Mouse (Mus musculus) myocyte (in vitro differentiated cells): Measurements from ENCODE around the gene Ank2. TPM values are rescaled to one million over a fixed set of nuclear protein-coding genes. Genes with fewer than 3 reads are reported as not detected.

ENCODE experiments used
- H3K27me3 ChIP-seq: one replicate; pipeline ENCODE4 v1.6.1; 2011; ENCODE audit not compliant: control insufficient read depth, insufficient read depth, insufficient read length
- H3K36me3 ChIP-seq: one replicate; pipeline ENCODE4 v1.6.1; 2011; ENCODE audit not compliant: control insufficient read depth, insufficient read depth
- H3K4me2 ChIP-seq: one replicate; pipeline ENCODE4 v1.6.1; 2011; ENCODE audit warnings: low read depth, control low read depth
- H3K4me3 ChIP-seq: one replicate; pipeline ENCODE4 v1.5.1; 2011; ENCODE audit warnings: mild to moderate bottlenecking, control low read depth, moderate library complexity
- H3K79me2 ChIP-seq: one replicate; pipeline ENCODE4 v1.6.1; 2011; ENCODE audit not compliant: control insufficient read depth, insufficient read depth
- H3ac ChIP-seq: one replicate; pipeline ENCODE4 v1.6.1; 2011; ENCODE audit not compliant: control insufficient read depth, insufficient read length
- CEBPB ChIP-seq: IDR thresholded peaks from 2 replicates; pipeline ENCODE4 v1.6.1; 2011; ENCODE audit warnings: mild to moderate bottlenecking, moderate library complexity; ENCODE audit not compliant: poor library complexity, insufficient read depth, severe bottlenecking
- E2F4 ChIP-seq: IDR thresholded peaks from one replicate; pipeline ENCODE4 v1.6.1; 2011; ENCODE audit warnings: mild to moderate bottlenecking, control low read depth, moderate library complexity; ENCODE audit not compliant: insufficient read depth
- MAX ChIP-seq: IDR thresholded peaks from one replicate; pipeline ENCODE4 v1.6.1; 2011; ENCODE audit warnings: low read depth, mild to moderate bottlenecking, control low read depth
- MYOD1 ChIP-seq, 3 experiments: IDR thresholded peaks; one replicate each; pipeline ENCODE4 v1.6.1; 2011; ENCODE audit warnings: control low read depth in 2 of 3, low read depth in 2 of 3, mild to moderate bottlenecking in 2 of 3, moderate library complexity in 1 of 3; ENCODE audit not compliant: insufficient read length in 2 of 3, control insufficient read depth in 1 of 3
- MYOG ChIP-seq, 3 experiments: IDR thresholded peaks; one replicate each; pipeline ENCODE4 v1.6.1; 2011; ENCODE audit warnings: control low read depth in 2 of 3, low read depth in 2 of 3, mild to moderate bottlenecking in 2 of 3; ENCODE audit not compliant: insufficient read length in 2 of 3, control insufficient read depth in 1 of 3, insufficient read depth in 1 of 3
- POLR2A ChIP-seq: IDR thresholded peaks from one replicate; pipeline ENCODE4 v1.6.1; 2011; ENCODE audit warnings: low read depth, mild to moderate bottlenecking, control low read depth, moderate library complexity; ENCODE audit not compliant: insufficient read length
- POLR2AphosphoS2 ChIP-seq: IDR thresholded peaks from one replicate; pipeline ENCODE4 v1.6.1; 2011; ENCODE audit warnings: low read depth, control low read depth; ENCODE audit not compliant: insufficient read length
- REST ChIP-seq: IDR thresholded peaks from one replicate; pipeline ENCODE4 v1.6.1; 2011; ENCODE audit warnings: mild to moderate bottlenecking, control low read depth, moderate library complexity; ENCODE audit not compliant: insufficient read depth, insufficient read length
- SRF ChIP-seq: IDR thresholded peaks from one replicate; pipeline ENCODE4 v1.6.1; 2011; ENCODE audit warnings: low read depth; ENCODE audit not compliant: control insufficient read depth, insufficient read length
- TCF12 ChIP-seq: IDR thresholded peaks from one replicate; pipeline ENCODE4 v1.6.1; 2011; ENCODE audit warnings: mild to moderate bottlenecking, control low read depth; ENCODE audit not compliant: poor library complexity, insufficient read depth, severe bottlenecking
- TCF3 ChIP-seq: IDR thresholded peaks from one replicate; pipeline ENCODE4 v1.6.1; 2011; ENCODE audit warnings: low read depth, control low read depth; ENCODE audit not compliant: insufficient read length
- USF1 ChIP-seq: IDR thresholded peaks from one replicate; pipeline ENCODE4 v1.6.1; 2011; ENCODE audit warnings: low read depth, mild to moderate bottlenecking, control low read depth, moderate library complexity
- polyA plus RNA-seq: library from polyadenylated mRNA; unstranded; fragments of >200 nt; fragmentation: generic; extraction: Trizol; gene quantifications from one replicate; pipeline ENCODE4 v1.2.1, GENCODE M21; 2012; ENCODE audit warnings: missing spikeins

Ank2 gene
- polyA plus RNA-seq, 1 experiment, result 20.2 TPM

GRCm38 (mm10) chr3:127224315-127225166 lies 274.6 kb downstream of the Ank2 start:
- H3K4me3 ChIP-seq, result no peak overlapping the region
- H3ac ChIP-seq, result no peak overlapping the region
- TF ChIP-seq E2F4 (no peak), SRF (no peak), MAX (no peak), MYOD1 (IDR thresholded peaks at IDR 0.05; ENCODE audit: control insufficient read depth in 1 of 3, insufficient read length in 2 of 3, low read depth in 2 of 3) (no peak), TCF3 (no peak), MYOG (IDR thresholded peaks at IDR 0.05; ENCODE audit: control insufficient read depth in 1 of 3, insufficient read depth in 1 of 3, insufficient read length in 2 of 3, low read depth in 2 of 3) (no peak), POLR2A (no peak), CEBPB (no peak), TCF12 (no peak), REST (no peak), POLR2AphosphoS2 (no peak), USF1 (no peak)
- no peak overlapping the region for H3K4me2 ChIP-seq
- no peaks in the 10 kb centered on the region for H3K36me3 ChIP-seq
- H3K79me2 ChIP-seq, result no peaks in the 10 kb centered on the region
- H3K27me3 ChIP-seq, result no peaks in the 10 kb centered on the region

- TF ChIP-seq TCF12 (no peak), MAX (no peak), USF1 (no peak), POLR2AphosphoS2 (no peak)
Observed at GRCm38 (mm10) chr3:127222086-127222485, 277.1 kb downstream of the Ank2 start.

GRCm38 (mm10) chr3:127220859-127221258 lies 278.3 kb downstream of the Ank2 start:
- no peaks in the 10 kb centered on the region for H3K36me3 ChIP-seq
- H3K4me3 ChIP-seq, result no peak overlapping the region
- H3K27me3 ChIP-seq, result no peaks in the 10 kb centered on the region
- H3ac ChIP-seq, result no peak overlapping the region
- no peaks in the 10 kb centered on the region for H3K79me2 ChIP-seq
- no peak overlapping the region for H3K4me2 ChIP-seq
- TF ChIP-seq MYOD1 (IDR thresholded peaks at IDR 0.05; ENCODE audit: control insufficient read depth in 1 of 3, insufficient read length in 2 of 3, low read depth in 2 of 3) (no peak), POLR2A (no peak), SRF (no peak), TCF12 (no peak), E2F4 (no peak), TCF3 (no peak), CEBPB (no peak), POLR2AphosphoS2 (no peak), USF1 (no peak), MAX (no peak), MYOG (IDR thresholded peaks at IDR 0.05; ENCODE audit: control insufficient read depth in 1 of 3, insufficient read depth in 1 of 3, insufficient read length in 2 of 3, low read depth in 2 of 3) (no peak), REST (no peak)

More at GRCm38 (mm10) chr3:127222086-127222485, 277.1 kb downstream of the Ank2 start:
- H3K79me2 ChIP-seq, result no peaks in the 10 kb centered on the region
- no peaks in the 10 kb centered on the region for H3K36me3 ChIP-seq
- no peak overlapping the region for H3K4me2 ChIP-seq
- no peak overlapping the region for H3ac ChIP-seq
- no peaks in the 10 kb centered on the region for H3K27me3 ChIP-seq
- no peak overlapping the region for H3K4me3 ChIP-seq

- TF ChIP-seq POLR2A (no peak), TCF3 (no peak), USF1 (no peak), CEBPB (no peak), MYOG (IDR thresholded peaks at IDR 0.05; ENCODE audit: control insufficient read depth in 1 of 3, insufficient read depth in 1 of 3, insufficient read length in 2 of 3, low read depth in 2 of 3) (no peak), TCF12 (no peak), E2F4 (no peak), SRF (no peak), MAX (no peak)
- Histone ChIP-seq H3ac (no peak overlapping the region), H3K27me3 (no peaks in the 10 kb centered on the region), H3K4me2 (no peak overlapping the region), H3K4me3 (no peak overlapping the region), H3K79me2 (no peaks in the 10 kb centered on the region), H3K36me3 (no peaks in the 10 kb centered on the region)
Observed at GRCm38 (mm10) chr3:127213534-127213933, 285.6 kb downstream of the Ank2 start.

GRCm38 (mm10) chr3:127211119-127211518 lies 288.0 kb downstream of the Ank2 start:
- H3K4me2 ChIP-seq, result no peak overlapping the region
- TF ChIP-seq CEBPB, result no peak
- no peak for TF ChIP-seq SRF
- no peak for TF ChIP-seq POLR2A
- no peak for TF ChIP-seq MYOD1 (IDR thresholded peaks at IDR 0.05; ENCODE audit: control insufficient read depth in 1 of 3, insufficient read length in 2 of 3, low read depth in 2 of 3)
- no peak for TF ChIP-seq MYOG (IDR thresholded peaks at IDR 0.05; ENCODE audit: control insufficient read depth in 1 of 3, insufficient read depth in 1 of 3, insufficient read length in 2 of 3, low read depth in 2 of 3)
- TF ChIP-seq POLR2AphosphoS2, result no peak
- no peak for TF ChIP-seq MAX
- no peak for TF ChIP-seq USF1
- no peak for TF ChIP-seq E2F4
- no peak for TF ChIP-seq TCF12
- TF ChIP-seq TCF3, result no peak
- TF ChIP-seq REST, result no peak

More at GRCm38 (mm10) chr3:127211119-127211518, 288.0 kb downstream of the Ank2 start:
- no peak overlapping the region for H3ac ChIP-seq
- no peak overlapping the region for H3K4me3 ChIP-seq
- no peaks in the 10 kb centered on the region for H3K79me2 ChIP-seq
- H3K27me3 ChIP-seq, result no peaks in the 10 kb centered on the region
- H3K36me3 ChIP-seq, result no peaks in the 10 kb centered on the region
